Mouse (Mus musculus) erythroblast, embryonic 14.5 days (primary cell): ENCODE data around the gene Anks1b.

Experiments used
- GATA1 ChIP-seq: IDR thresholded peaks from 2 replicates; pipeline ENCODE4 v1.6.1; 2012; ENCODE audit warnings: low read length, inconsistent platforms, mixed read lengths
- TAL1 ChIP-seq: IDR thresholded peaks from 3 replicates; pipeline ENCODE4 v1.6.1; 2012; ENCODE audit warnings: low read length, inconsistent platforms, mixed read lengths

DNA sequence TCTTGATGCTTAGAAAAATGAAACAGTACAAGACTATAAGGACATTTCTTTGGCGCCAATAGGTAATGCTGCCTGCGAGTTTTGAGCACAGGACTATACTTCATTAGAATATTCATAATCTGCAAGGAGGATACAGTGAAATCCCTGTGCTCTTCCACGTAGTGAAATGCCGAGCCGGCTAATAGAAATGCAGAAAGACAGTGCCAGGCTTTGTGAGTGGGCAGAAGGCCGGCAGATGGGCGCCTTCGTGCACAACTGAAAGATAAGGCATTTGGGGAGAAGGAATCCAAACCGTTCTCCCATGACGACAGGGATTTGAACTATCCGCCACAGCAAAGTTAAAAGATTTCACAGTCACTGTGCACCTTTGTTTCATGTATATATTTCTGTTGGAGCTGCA lies 1019.4 kb downstream of the Anks1b start:
- no peak for TF ChIP-seq GATA1
- TF ChIP-seq TAL1, result no peak
